Mouse (Mus musculus) adrenal gland, postnatal 4 days (tissue): ENCODE measurements around the gene Chrm3. TPM values are rescaled to one million over a fixed set of nuclear protein-coding genes. Genes with fewer than 3 reads are reported as not detected.
A peak's percentile ranks its signal among the peaks of the same experiment; 100 is the strongest.

Experiments used
- DNase-seq, 2 experiments: peaks; one replicate each; pipeline ENCODE4 v3.0.0; 2021 to 2022; ENCODE audit warnings: low spot score in 2 of 2, mixed read lengths in 2 of 2
- total RNA-seq, 2 experiments: library from RNA; stranded (reverse); gene quantifications; 2 replicates each; pipeline ENCODE4 v1.2.3; 2021

Gene Chrm3
- total RNA-seq, 2 experiments from 2014 or later = 2.6 to 3.9 TPM

DNA sequence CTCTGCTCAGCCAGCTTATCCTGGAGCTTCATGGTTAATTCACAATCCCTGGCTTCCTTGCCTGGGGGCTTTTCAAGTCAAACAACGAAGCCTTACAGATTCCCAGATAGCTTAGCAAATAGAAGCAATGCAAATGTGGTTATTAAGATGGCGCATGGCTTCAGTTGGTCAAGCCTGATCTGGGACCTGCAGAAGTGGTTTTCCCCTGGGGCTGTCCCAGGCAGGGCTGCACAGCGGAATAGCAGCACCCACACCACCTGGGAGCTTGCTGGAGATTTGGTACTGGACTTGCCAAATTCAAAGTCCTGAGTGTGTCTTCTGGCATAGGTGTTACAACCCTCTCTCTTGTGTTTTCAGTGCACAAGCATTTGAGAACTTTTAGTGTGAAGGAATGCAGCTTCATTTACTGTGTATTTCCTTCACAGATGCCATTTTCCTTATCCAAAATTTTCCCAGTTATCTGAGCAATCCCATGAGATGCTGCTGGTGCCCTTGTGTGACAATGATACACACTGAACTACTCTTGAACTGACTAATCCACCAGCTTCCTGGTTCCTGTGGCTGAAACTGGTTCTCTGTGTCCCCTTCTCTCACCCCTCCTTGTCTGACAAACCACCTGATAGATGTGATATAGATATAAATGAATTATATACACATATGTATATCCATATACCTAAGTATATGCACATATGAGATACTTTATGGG is 461.8 kb downstream of the Chrm3 start:
- DNase-seq = no peak

DNA sequence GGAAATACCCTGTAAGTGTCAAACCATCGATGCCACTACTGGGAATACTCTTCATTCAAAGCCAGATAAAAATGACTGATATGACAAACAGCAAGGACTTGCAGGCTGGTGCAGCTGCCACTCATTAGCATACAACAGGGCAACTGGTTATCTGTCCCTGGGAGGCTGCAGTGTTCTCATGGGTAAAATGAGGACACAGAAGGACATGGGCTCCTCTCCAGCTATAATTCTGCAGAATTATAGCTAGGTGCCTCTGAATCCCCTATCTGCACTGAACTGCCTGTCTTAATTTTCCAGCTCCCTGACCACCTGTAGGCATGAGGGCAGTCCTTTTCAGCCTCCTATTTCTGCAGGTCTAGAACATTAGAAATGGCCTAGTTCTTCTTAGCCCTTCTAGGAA is 463.4 kb downstream of the Chrm3 start:
- DNase-seq = no peak

DNA sequence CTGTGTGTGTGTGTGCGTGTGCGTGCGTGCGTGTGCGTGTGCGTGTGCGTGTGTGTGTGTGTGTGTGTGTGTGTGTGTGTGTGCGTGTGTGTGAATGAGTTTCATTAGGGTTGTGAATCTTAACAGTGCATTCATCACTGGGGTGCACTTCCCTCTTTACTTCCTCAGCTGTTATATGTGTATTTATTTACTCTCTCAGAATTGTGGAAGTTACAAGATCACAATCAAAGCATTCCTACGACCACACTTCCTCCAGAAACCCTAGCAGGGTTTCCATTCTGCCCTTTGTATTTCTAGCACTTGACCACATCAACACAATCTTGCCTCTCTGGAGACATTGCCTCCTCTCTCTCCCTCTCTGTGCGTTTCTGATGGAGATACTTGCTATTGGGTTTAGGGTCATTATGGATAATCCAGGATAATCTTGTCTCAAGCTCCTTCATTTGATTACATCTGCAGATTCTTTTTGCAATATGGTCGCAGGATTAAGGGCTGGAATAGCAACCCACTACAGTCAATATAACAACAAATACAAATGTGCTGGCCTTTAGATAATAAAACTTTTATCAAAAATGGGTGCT is 465.5 kb downstream of the Chrm3 start:
- no peak for DNase-seq

DNA sequence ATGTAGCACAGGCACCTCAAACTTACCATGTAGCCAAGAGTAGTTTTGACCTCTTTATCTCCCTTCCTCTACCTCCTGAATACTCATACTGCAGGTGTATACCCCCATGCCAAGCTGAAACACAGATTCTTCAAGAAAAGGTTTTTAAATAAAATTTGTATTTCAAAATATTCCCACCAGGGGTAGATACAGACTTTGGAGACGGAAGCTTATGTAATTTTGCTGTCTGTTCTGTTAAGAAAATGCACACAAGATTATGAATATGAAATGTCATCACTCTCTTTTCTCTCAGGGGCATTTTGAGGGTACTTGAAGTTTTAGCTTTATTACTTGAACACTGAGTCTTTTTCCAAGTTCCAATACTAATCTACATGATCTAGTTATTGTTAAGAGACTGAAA is 469.6 kb downstream of the Chrm3 start:
- no peak for DNase-seq

DNA sequence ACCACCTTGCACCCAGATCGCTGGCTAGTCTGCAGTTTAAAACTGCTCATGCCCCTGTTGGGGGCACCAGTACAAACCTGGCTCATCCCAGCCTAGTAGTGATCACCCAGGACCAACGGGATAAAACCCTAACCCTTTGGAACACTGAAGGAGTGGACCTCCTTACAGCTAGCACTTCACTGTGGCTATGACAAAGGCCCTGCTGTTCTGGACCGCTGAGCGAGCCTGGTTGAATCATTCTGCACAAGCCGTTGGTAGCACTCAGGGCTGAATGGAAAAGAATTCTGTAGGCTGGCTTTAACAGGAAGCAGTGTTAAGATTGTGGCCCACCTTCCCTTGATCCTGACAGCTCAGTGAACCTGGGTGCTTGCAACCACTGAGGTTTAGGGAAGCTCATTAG is 470.2 kb downstream of the Chrm3 start:
- no peak for DNase-seq

DNA sequence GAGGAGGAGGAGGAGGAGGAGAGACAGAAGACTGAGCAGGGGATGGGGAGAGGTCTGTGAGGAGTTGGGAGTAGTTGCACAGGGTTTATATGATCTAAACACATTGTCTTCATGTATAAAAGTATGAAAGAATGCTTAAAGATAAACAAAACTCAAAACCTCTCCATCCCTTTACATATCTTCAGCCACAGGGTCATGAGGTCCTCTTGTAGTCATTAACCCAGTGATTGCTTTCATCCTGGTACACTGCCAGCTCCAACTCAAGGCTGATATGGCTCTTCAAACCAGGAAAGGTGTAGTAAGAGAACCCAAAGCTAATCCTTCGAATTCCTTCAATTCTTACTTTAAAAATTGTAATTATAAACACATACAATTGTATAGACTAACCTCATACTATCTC is 470.7 kb downstream of the Chrm3 start:
- DNase-seq = no peak

DNA sequence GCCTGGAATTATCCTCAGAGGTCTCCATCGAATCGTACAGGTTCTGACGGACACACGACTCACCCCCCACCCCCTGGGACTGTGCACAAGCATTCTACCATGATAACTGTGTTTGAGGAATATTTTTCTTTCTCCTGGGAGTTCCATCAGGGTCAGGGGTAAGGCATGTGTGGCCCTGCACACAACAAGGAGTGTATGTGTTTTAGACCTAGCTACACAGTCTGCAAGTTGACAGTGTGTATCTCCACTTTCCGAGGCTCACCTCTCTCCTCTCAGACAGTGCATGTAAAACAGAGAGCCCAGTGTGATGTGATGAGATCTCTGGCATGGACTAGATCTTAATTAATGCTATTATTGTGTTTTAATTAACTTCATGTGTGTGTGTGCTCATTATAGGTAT is 472.4 kb downstream of the Chrm3 start:
- no peak for DNase-seq

DNA sequence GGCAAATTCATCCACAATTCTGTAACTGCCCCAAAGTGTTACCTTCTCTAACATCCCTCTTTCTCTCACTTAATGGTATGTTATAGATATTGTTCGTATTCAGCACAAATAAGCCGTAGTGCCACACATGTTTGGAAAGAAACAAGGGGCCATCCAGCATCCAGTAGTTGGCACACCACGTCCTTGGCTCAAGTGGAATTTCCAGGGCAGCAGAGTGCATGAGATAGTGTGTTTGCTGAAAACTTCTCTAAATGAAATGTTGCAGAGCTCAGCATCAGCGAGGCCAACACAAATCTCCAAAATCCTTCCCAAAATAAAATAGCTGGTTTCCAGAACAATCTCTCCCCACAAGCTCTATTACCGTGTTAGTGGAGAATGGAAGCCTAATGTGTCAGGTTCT is 473.4 kb downstream of the Chrm3 start:
- no peak for DNase-seq

DNA sequence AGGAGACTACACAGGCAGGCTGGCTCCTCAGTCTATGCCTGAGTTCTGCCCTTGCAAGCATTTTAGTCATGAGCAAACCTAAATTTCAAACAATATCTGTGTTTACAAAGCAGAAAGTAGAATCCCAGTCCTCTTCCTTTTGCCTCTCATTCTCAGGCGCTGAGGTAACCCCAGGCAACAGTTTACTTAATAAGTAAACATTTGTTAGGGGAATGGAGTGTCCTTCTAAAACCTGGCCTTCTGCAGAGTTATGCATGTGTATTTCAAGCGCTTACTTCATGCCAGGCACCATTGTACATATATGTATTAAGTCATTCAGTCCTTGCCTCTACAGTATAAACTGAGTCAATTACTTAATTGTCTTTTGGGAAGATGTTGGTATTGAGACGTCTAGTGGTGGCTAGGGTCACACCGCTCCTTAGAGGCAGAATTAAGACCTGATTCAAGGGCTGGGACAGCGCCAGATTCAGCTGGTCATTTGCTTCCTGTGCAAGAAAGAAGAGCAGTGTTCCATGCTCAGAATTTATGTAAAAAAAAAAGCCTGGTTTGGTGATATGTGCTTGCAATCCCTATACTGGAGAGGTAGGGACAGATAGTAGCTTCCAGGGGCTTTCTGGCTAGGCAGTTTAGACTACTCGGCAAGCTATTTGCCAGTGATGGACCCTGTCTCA is 474.0 kb downstream of the Chrm3 start:
- no peak for DNase-seq

DNA sequence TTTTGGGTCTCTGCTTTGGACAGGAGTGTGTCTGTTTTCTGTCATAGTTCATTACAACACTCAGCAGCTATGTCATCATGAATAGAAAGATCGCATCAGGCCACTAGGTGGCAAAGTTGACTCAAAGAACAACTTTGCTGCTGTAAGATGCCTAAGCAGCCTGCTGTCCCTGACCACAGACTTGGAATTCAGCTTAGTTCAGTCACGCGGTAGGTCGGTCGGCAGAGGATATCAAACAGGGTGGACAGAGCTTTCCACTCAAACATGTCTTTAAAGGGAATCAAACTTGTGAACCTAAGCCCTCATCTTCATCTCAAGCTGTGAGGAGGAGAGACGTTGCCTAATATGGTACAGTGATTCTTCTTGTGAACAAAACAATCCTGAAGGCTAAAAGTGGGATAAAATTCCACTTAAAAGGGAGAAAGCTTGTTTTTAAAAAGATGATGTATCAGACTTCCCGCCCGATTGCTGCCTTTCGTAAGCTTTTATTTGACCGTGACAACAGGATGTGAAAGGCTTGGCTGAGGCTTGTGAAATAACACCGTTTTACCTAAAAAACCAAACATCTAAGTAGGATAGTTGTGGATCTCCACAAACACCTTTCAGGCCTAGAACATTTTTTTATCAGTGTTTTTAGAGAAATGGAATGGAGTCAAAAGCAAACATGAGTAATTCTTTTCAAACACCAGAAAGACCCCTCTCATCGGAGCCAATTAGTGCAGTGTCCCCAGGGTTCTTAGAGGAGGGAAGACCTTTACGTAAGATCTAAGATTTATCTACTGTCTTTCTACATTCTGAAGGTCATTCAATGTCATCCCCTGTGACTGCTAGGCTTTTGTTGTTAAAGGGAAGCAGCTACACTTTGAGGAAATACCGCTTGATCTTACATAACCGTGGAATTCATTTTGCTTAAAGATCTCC is 478.0 kb downstream of the Chrm3 start:
- DNase-seq = peak in 1 of 2 experiments; percentile 30

DNA sequence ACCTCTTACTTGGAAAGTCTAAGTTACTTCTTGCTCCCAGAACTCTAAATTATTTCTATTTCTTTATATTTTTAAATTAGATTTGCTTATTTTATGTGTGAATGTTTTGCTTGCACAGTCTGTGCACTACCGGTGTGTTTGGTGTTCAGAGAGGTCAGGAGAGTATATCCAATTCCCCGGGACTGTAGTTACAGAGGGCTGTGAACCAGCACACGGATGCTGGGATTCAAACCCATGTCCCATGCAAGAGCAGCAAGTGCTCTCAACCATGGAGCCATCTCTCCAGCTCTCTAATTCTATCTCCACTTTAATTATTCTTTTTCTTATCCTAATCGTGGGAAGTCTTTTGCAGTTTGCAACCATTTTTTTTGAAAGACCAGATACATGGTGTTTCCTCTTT is 478.7 kb downstream of the Chrm3 start:
- no peak for DNase-seq

DNA sequence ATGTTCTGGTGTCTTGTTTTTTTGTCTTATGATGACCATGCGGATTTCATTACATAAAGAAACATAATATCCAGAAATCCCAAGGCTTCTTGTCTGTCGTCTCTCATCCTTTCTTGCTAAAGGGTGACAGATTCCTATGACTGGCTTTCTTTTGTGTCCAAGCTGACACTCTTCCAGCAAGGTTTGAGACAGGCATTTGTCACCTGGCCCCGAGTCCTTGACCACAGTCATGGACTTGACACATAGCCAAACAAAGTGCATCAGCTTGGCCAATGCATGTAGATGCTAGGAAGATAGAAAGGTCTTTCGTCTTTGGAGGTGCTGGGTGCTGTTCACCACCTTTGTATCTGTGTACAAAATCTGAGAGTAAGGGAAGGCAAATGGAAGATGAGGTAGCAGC is 480.2 kb downstream of the Chrm3 start:
- DNase-seq = no peak

DNA sequence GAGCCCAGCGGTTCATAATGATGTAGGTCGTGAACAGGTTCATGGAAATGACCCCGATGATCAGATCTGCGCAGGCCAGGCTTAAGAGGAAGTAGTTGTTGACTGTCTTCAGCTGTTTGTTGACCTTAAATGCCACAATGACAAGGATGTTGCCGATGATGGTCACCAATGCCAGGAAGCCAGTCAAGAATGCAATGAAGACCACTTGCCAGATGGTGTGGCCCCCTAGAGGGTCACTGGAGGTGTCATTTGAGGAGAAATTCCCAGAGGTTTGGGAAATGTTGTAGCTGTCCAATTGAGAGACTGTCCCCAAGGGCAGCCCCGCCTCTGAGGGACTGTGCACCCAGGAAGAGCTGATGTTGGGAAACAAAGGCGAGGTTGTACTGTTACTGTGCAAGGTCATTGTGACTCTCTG is 482.0 kb downstream of the Chrm3 start:
- DNase-seq = no peak

DNA sequence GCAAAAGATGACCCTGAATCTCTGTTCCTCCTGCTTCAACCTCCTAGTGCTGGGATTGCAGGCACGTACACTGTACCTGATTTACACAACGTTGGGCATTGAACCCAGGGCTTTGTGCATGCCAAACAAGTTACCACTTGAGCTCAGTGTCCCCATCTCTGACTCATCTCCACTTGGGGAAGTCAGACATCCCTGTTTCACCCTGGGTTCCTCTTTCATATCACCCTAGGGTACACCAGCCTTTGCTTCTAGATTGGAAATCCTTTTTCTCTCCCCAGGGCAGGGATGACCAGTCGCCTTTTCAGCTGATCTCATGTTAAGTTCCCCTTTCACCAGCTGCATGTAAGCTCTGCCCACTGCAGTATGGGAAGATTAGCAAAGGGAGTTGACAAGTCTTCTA is 487.3 kb downstream of the Chrm3 start:
- DNase-seq = no peak

DNA sequence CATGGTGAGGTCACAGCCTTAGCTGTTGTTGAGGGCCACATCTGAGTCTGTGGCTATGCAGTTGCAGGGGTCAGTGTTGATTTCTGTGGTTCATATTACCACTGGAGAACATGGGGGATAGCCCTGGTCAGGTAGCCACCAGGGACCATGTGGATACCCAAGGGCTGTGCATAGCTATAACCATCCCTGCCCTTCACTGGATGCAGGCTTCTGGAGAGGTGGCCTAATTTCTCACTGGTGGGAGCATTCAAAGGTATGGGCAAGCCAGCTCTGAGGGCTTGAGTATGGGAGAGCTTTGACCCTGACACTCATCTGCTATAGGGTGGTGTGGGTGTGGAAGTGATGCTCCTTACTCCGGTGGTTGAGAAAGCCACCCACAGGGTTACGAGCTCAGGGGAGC is 494.5 kb downstream of the Chrm3 start:
- no peak for DNase-seq

DNA sequence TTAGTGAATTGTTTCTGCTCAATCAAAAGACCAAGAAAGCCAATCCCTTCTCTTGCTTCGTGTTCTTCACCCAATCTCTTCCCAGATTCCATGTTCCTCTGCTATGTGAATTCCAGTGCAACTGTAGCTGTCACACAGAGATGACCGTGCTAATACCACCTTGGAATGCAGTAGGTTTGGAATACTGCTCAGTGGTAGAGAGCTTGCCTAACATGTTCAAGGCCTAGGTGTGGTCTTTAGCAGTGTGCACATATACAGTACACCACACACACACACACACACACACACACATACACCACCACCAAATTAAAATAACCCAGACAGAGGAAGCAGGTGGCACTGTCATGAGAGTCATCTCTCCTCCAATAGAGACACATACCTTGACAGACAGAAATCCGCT is 513.1 kb downstream of the Chrm3 start:
- no peak for DNase-seq

DNA sequence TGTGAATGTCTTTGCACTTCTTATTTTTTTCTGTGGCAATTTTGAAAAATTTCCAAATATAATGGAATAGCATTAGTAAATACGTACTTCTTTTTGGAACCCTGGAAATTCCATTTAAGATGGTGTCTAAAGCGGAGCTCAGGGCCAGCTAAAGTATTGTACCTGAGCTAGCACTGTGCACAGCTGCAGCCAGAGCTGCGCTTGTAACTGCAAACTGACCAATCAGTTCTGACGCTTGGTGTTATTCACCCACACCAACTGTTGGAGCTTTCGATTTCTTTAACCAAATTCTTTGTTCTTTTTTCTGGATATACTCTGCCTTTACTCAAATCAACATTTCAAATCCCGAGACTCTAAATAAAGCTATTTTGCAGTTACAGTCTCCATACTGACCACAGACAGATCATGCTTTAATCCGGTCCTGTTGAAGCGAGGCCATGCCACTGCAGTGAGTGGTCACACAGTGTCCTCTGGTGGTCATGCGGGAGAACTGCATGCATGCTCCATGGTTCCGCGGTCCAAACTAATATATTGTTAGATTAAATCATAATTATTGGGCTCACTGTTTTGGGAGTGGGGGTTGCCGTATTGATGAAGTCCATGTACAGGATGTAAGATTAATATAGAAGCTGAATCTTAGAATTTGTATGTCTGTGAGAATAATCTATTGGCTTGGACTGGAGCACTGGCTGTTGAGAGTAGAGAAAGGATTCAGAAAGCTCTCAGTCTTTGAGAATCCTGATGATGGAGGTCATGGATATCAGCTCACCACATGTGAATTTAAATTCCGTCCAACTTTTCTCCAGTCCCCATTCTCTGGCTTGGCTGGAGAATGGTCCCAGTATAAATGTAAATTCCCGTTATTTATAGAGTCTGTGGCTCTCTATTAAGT is 513.9 kb downstream of the Chrm3 start:
- peak in 1 of 2 experiments; percentile 21 for DNase-seq

DNA sequence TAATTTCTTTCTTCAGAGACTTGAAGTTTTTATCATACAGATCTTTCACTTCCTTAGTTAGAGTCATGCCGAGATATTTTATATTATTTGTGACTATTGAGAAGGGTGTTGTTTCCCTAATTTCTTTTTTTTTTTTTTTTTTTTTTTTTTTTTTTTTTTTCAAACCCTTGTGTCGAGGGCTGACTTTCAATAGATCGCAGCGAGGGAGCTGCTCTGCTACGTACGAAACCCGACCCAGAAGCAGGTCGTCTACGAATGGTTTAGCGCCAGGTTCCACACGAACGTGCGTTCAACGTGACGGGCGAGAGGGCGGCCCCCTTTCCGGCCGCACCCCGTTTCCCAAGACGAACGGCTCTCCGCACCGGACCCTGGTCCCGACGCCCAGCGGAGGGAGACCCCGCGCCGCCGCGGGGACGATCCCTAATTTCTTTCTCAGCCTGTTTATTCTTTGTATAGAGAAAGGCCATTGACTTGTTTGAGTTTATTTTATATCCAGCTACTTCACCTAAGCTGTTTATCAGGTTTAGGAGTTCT is 526.4 kb downstream of the Chrm3 start:
- DNase-seq = peak; percentile 42 to 67

DNA sequence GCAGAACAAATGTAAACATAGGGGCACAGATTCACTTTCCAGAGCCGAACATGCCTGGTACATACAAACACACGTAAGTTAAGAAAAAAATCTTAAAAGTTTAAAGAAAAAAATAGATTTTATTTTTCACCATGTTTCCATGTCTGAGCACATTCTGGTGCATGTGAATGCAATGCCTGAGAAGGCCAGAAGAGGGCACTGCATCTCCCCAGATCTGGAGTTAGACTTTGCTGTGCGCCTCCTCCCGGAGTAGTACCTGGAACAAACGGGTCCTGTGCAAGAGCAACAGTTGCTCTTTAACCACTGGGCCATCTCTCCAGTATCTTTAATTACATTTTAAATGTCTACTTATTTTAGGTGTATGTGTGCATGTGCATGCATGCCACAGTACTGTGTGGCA is 534.4 kb downstream of the Chrm3 start:
- no peak for DNase-seq
